Mouse (Mus musculus): ENCODE measurements around the gene Bckdhb. TPM values are rescaled to one million over a fixed set of nuclear protein-coding genes. Genes with fewer than 3 reads are reported as not detected.
"Not testable (repeated sequence)": the region's sequence is repeated elsewhere in the genome, so short reads cannot be mapped to it uniquely, and the experiment has no call there.

Bckdhb gene
- total and polyA plus RNA-seq, 2 experiments from 2014 or later = 22.1 to 40.3 TPM

DNA sequence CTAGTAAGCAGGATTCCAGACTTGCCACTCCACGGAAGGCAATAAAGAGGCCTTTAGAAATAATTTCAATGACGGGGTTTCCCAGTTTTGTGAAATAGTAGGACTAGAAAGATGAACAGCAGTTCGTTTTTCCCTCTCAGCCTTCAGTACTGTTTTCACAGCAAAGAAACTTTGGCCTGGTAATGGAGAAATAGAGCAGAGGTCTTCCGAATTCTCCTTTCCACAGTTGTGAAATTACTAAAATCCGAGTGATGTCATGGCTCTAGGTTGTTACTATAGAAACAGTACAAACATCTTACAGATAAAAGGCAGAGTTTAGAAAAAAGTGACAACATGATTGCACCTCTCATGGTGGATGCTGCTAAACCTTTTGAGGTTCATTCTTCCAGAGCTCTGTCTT lies 1.4 kb downstream of the Bckdhb start:
- DNase-seq (ENCODE audit: low spot score) (no peak), ATAC-seq (no peak)
- H3K9ac ChIP-seq (replicated peaks; ENCODE audit: low read length) = no peak overlapping the region
- H3K36me3 ChIP-seq (ENCODE audit: insufficient read depth, low read length) = no peaks in the 10 kb centered on the region
- H3K4me3 ChIP-seq (ENCODE audit: low read length) = no peak overlapping the region
- WGBS = 77% methylated on average over 5 of the region's 5 CpGs
- H3K4me2 ChIP-seq (ENCODE audit: low read depth, low read length) = peak overlapping the region; percentile 87
- H3K27ac ChIP-seq = no peak overlapping the region
- H3K27me3 ChIP-seq (ENCODE audit: insufficient read depth, low read length) = no peaks in the 10 kb centered on the region
- no peaks in the 10 kb centered on the region; the same call in 1 of the 2 replicates for H3K4me1 ChIP-seq (ENCODE audit: insufficient read depth, low read length)
- TF ChIP-seq CTCF (IDR thresholded peaks at IDR 0.05; ENCODE audit: low read depth) = no peak
- no peaks in the 10 kb centered on the region for H3K9me3 ChIP-seq (ENCODE audit: low read length)

DNA sequence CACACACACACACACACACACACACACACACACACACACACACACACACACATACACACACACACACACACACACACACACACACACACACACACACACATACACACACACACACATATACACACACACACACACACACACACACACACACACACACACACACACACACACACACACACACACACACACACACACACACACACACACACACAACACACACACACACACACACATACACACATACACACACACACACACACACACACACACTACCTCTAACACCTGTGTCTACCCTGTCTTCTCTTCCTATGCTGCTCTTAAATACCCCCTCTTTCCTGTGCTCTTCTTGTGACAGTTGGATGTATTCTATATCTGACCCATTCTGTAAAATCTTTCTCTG lies 14.6 kb downstream of the Bckdhb start:
- not testable (repeated sequence) for H3K9ac ChIP-seq (replicated peaks; ENCODE audit: low read length); H3K36me3 ChIP-seq (ENCODE audit: insufficient read depth, low read length); H3K27me3 ChIP-seq (ENCODE audit: insufficient read depth, low read length); H3K4me1 ChIP-seq (ENCODE audit: insufficient read depth, low read length); ATAC-seq; H3K27ac ChIP-seq; H3K4me3 ChIP-seq (ENCODE audit: low read length); H3K4me2 ChIP-seq (ENCODE audit: low read depth, low read length); DNase-seq (ENCODE audit: low spot score)
- H3K9me3 ChIP-seq (ENCODE audit: low read length) = peaks cover 10% of the 10 kb centered on the region; the same call in 1 of the 2 replicates

DNA sequence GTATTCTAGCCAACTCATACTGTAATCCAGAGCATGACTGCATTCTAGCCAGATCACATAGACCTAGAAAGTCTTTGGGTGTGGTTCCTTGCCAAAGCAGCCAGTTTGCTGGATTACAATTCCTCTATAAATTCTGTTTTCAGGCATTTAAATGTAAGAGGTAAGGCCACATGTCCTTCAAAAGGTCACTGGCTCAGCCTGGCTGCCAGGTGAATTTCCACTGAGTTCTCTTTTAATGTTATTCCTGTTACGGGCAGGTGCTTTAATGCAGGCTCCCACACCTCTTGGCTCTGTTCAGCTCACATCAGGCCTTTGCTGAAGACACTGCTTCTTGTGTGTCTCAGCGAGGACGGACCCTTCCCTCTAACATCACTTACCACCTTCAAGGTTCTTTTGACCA lies 15.1 kb downstream of the Bckdhb start:
- ATAC-seq = no peak
- Histone ChIP-seq H3K36me3 (ENCODE audit: insufficient read depth, low read length) (no peaks in the 10 kb centered on the region), H3K4me3 (ENCODE audit: low read length) (no peak overlapping the region), H3K9me3 (ENCODE audit: low read length) (peaks cover 10% of the 10 kb centered on the region; the same call in 1 of the 2 replicates), H3K4me1 (ENCODE audit: insufficient read depth, low read length) (no peaks in the 10 kb centered on the region), H3K9ac (replicated peaks; ENCODE audit: low read length) (no peak overlapping the region), H3K27ac (no peak overlapping the region), H3K4me2 (ENCODE audit: low read depth, low read length) (no peak overlapping the region), H3K27me3 (ENCODE audit: insufficient read depth, low read length) (no peaks in the 10 kb centered on the region)
- 99% methylated on average over 3 of the region's 3 CpGs for WGBS
- TF ChIP-seq CTCF (IDR thresholded peaks at IDR 0.05; ENCODE audit: low read depth) = no peak
- DNase-seq (ENCODE audit: low spot score) = no peak

DNA sequence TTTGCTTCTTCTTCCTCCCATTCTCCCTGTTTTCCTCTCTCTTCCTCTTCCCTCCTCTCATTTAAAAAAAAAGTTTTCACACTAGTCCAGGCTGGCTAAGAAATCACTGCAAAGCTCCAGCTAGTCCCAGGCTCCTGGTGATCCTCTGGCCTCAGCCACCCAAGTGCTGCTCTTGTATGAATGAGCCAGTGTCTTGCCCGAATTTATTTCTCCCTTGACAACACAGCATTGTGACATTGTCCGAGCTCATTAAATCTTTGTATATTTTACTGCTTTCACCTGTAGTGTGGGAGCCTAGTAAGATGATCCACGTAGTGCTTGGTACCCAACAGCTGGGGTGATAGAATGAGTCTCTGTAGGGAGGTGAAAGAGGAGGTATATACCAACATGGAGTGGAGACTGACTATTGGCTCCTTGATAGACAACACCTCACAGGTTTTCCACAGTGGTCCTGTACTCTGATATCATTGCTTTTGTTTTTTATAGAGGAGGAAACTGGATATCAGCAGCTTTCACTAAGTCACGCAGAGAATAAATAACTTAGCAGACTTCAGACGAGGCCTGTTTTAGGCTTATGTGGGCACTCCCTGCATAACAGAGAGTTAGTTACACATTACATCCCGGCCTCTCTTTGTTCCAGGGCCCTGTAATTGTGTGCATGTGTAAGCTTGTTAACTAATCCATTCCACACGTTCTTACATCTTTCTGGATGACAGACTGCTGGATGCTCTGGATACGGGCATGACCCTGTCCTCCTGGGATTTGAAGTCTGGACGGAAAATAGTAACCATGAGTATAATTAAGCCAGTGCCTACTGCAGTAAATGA lies 15.8 kb downstream of the Bckdhb start:
- Histone ChIP-seq H3K27me3 (ENCODE audit: insufficient read depth, low read length) (no peaks in the 10 kb centered on the region), H3K4me2 (ENCODE audit: low read depth, low read length) (no peak overlapping the region), H3K27ac (no peak overlapping the region), H3K9me3 (ENCODE audit: low read length) (peaks cover 10% of the 10 kb centered on the region; the same call in 1 of the 2 replicates), H3K4me3 (ENCODE audit: low read length) (no peak overlapping the region), H3K4me1 (ENCODE audit: insufficient read depth, low read length) (no peaks in the 10 kb centered on the region), H3K36me3 (ENCODE audit: insufficient read depth, low read length) (no peaks in the 10 kb centered on the region), H3K9ac (replicated peaks; ENCODE audit: low read length) (no peak overlapping the region)
- DNase-seq (ENCODE audit: low spot score) (no peak), ATAC-seq (no peak)
- 77% methylated on average over 9 of the region's 9 CpGs for WGBS
- no peak for TF ChIP-seq CTCF (IDR thresholded peaks at IDR 0.05; ENCODE audit: low read depth)

DNA sequence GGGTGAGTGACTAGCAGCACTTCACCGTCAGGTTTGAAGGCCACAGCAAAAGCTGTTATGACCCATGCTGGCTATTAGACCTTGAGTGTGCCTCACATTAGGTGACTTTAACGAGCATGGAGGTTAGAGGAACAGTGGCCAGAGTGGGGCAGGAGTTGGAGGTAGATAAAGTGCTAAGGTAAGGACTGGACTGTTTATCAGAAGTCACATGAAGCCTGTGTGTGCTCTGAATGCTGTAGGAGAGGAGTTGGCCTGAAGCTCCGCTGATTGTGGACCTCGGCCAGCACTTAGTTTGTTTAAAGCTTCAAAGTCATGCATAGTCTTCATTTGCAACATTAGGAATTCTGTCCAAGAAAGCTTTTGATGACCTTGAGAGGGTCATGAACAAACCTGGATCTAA lies 26.4 kb downstream of the Bckdhb start:
- Histone ChIP-seq H3K9me3 (ENCODE audit: low read length) (no peaks in the 10 kb centered on the region), H3K27ac (no peak overlapping the region), H3K27me3 (ENCODE audit: insufficient read depth, low read length) (no peaks in the 10 kb centered on the region), H3K9ac (replicated peaks; ENCODE audit: low read length) (no peak overlapping the region), H3K4me1 (ENCODE audit: insufficient read depth, low read length) (no peaks in the 10 kb centered on the region), H3K4me2 (ENCODE audit: low read depth, low read length) (no peak overlapping the region), H3K36me3 (ENCODE audit: insufficient read depth, low read length) (no peaks in the 10 kb centered on the region; the same call in 1 of the 2 replicates), H3K4me3 (ENCODE audit: low read length) (no peak overlapping the region)
- ATAC-seq (no peak), DNase-seq (ENCODE audit: low spot score) (no peak)
- TF ChIP-seq CTCF (IDR thresholded peaks at IDR 0.05; ENCODE audit: low read depth) = no peak
- 84% methylated on average over 4 of the region's 4 CpGs for WGBS

DNA sequence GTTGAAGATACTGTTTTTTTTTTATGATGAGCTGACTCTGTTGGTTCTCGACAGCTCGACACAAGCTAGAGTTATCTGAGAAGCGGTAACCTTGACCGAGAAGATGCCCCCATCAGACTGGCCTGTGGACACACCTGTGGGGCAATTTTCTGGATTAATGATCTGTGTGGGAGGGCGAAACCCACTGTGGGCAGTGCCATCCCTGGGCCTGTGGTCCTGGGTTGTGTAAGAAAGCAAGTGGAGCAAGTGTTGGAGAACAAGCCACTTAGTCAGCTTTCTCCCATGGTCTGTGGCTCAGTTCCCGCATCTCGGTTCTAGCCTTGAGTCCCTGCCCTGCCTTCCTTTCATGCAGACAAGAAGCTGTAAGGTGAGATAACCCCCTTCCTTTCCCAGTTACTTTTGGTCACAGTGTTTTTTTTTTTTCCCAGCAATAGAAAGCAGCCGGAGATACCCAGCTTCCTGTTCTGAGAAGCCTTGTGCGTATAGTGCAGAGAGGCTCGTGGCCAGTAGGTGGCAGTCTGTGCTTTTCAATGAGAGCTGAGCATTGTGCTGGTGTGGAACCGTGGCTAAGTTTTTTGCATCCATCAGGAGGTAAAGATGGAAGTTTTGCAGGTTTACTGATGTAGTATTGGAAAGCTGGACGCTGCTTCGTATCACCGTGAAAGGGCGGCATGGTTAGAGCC lies 31.8 kb downstream of the Bckdhb start:
- Histone ChIP-seq H3K4me3 (ENCODE audit: low read length) (no peak overlapping the region), H3K36me3 (ENCODE audit: insufficient read depth, low read length) (no peaks in the 10 kb centered on the region; the same call in 1 of the 2 replicates), H3K27ac (no peak overlapping the region), H3K4me2 (ENCODE audit: low read depth, low read length) (no peak overlapping the region), H3K9ac (replicated peaks; ENCODE audit: low read length) (no peak overlapping the region), H3K27me3 (ENCODE audit: insufficient read depth, low read length) (no peaks in the 10 kb centered on the region; the same call in 1 of the 2 replicates), H3K4me1 (ENCODE audit: insufficient read depth, low read length) (no peaks in the 10 kb centered on the region), H3K9me3 (ENCODE audit: low read length) (no peaks in the 10 kb centered on the region)
- DNase-seq (ENCODE audit: low spot score) (peak; percentile 94), ATAC-seq (peak; percentile 90)
- peak; percentile 91 for TF ChIP-seq CTCF (IDR thresholded peaks at IDR 0.05; ENCODE audit: low read depth)
- WGBS = 53% methylated on average over 15 of the region's 15 CpGs
